Mouse (Mus musculus): Measurements from ENCODE around the gene Rps27l.

Rps27l gene

DNA sequence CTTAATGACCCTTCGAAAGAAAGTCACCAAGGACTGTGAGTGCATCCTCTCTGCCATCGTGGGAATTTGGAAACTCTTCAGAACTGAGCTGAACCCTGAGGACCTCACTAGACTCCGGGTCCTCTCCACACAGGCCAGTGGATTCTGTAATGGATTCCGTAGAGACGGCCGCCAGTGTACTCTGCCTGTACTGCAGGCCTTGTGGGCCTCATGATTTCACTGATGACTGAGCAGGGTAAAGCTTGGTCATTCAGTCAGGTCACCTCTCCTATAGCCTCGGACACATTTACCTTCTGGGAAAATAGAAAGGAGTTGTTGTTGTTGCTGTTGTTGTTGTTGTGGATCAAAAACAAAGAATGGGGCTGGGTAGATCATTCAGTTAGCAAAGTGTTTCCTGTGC lies 36.2 kb downstream of the Rps27l start:
- DNase-seq (ENCODE audit: low read depth): no peak

DNA sequence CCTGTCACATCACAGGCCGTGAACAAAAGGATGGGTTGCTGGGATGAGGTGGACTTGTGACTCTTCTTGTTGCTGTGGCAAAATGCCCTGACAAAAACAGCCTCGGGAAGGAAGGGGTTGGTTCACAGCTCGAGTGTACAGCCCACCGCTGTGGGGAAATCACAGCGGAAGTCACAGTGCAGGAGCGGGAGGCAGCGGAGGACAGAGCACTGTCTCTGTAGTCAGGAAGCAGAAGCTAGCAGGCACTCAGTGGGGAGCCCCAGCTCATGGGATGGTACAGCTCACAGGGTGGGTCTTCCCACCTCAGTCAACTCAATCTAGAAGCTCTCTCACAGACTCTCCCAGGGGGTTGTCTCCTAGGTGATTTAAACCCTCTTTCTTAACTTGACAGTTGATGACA lies 39.5 kb downstream of the Rps27l start:
- no peak for DNase-seq (ENCODE audit: low read depth)

DNA sequence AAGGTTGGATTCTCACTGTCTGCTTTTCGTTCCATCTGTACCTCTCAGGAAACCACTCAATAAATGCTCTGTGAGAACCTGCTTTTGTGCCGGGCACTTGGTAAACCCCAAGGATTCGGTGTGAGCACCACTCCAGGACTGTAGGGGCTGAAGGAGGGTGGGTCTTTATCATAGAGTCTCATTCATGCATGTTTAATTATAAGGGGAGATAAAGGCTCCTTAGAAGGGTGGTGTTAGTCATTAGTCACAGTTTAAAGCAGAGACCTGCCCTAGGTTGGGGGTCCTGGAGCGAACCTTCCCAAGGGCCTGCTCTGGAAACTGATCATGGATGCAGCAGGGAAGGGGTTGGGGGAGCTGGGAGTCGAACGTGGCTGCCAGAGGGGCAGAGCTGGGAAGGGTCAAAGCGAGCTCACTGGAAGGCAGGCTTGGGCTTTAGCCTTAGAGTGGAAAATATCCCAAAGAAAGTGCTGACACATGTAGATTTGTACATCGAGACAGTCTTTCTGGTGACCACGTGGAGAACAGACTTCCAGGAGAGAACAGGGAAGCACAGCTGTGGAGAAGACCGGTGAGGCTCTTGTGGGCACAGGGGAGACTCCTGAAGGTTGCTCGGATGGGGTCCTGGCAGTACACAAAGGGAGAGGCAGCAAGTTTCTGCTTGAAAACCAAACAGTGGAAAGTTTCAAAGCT lies 42.5 kb downstream of the Rps27l start:
- DNase-seq (ENCODE audit: low read depth): no peak

DNA sequence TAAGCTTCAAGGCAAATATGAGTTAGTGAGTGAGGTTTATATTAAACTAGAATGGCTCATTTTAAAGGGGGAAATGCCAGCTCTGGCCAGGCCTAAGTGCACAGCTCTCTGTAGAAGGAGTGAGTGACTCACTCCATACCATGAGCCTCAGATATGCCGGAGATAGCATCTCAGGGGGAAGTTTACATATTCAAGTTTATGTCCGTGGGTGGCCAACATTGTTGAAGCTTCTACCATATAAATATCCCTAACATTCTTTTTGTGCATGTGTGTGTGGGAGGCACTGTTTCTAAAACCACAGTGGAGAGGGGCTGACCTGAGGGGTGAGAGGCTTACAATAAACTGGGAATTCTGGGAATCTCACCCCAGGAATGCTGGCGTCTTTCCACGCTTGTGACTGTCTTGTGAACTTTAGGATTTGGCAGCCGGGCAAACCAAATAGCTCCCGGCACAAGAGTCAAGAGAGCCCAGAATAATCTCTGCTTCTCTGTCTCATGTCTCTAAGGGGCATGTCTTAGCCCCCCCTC lies 43.1 kb downstream of the Rps27l start:
- no peak for DNase-seq (ENCODE audit: low read depth)

DNA sequence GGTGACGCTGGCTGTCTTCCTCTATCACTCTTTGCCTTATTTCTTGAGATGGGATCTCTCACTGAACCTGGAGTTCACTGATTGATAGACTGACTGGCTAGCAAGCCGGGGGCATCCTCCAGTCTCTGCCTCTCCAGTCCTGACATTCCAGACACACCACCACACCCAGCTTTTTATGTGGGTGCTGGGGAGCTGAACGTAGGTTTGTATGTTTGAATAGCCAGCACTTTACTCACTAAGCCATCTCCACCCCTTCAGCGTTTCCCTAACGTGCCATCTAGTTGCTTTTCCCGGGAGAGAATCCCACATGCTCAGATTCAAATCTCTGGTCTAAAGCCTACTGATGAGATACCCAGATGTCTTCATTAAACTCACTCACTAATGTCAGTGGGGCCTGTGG lies 43.7 kb downstream of the Rps27l start:
- no peak for DNase-seq (ENCODE audit: low read depth)

DNA sequence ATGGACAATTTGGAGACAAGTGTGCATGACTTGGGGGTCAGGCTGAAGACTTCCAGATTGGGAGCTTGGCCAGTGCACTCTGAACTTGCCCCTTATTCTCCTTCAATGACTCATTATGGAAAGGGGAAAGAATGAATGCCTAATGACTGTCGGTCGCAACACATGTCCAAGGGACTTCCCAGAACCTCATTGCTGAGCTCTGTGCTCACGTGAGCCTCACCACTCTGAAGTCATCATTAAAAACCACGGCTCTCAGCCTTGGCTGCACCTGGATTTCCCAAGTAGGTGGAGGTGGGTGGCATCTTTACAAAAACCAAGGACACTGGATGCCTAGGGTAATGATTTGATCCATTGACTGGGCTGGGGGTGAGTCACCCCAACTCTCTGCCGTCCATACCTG lies 44.2 kb downstream of the Rps27l start:
- no peak for DNase-seq (ENCODE audit: low read depth)

DNA sequence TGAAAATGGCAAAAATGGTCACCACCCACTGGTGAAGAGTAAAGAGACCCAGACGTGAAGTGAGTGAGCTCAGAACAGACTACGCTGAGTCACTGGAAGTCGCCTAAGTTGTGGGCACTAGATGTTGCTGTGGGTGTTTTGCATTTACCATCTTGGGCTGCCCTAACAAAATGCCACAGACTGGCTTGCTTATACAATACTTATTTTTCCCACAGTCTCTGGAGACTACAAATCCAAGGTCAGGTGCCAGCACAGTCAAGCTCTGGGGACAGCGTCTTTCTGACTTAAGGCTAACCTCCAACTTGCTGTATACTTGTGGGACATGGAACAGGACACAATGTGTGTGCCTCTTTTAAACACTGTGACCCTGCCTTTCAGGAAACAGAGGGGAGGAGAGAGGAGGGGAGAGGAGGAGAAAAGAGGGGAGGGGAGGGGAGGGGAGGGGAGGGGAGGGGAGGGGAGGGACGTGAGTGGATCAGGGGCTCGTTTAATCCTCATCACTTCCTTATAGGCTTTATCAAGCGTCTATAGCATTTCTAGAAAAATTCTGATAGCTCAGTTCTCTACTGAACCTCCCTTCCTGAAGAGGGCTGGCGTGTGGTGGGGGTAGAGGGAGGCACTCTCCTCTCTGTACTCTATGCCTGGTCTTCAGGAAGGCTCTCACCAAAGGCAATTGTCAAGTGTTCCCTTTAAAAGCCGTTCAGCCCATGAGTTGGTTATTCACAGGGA lies 45.3 kb downstream of the Rps27l start:
- no peak for DNase-seq (ENCODE audit: low read depth)

DNA sequence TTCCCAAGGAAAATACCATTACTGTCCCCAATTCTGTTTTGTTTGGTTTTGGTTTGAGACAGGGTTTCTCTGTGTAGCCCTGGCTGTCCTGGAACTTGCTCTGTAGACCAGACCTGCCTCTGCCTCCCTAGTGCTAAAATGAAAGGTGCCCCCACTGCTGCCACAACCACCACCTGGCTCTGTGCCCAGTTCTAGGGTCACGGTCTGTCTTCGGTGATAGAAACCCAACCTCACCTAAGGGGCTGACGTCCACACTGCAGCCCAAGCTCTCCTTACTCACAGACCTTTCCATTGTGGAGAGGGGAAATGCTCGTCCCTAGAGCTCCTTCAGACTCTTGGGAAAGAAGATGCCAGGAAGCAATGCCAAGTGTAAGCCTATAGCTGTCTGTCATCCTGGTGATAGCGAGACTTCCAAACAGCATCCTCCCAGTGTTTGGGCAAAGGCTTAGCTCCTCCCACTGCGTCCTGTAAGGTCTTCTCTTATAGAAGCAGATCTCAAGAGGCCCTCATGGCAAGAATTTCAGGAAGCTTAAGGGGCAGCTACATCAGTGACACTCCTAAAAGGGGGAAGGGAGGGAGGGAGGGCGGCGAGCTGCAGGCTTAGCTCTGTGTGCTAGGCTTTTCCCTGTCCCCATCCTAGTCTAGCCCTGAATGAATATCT lies 46.0 kb downstream of the Rps27l start:
- no peak for DNase-seq (ENCODE audit: low read depth)
